23 mouse cellular contexts compared by ENCODE assay signal in genomic region chr3:105864123-105864522, GRCm38 (mm10). TPM values are rescaled to one million over a fixed set of nuclear protein-coding genes. Genes with fewer than 3 reads are reported as not detected.
"Had no signal": no experiment of that assay in that cellular context is flagged by ENCODE, and none has a peak within 500 bp of the region (broad histone marks: within the 10 kb centered on the region; RNA-seq: fewer than 3 reads in every experiment).

No protein-coding gene starts in this region.

- ATAC-seq: midbrain, embryonic 16.5 days had no signal

- H3K27ac ChIP-seq: midbrain, embryonic 10.5 days; midbrain, embryonic 12.5 days; neural tube, embryonic 13.5 days; neural tube, embryonic 15.5 days had no signal

- H3K4me1 ChIP-seq: midbrain, embryonic 10.5 days; midbrain, embryonic 12.5 days; neural tube, embryonic 13.5 days had no signal

- H3K9me3 ChIP-seq: midbrain, embryonic 10.5 days; midbrain, embryonic 12.5 days; neural tube, embryonic 13.5 days; neural tube, embryonic 15.5 days; stomach, embryonic 15.5 days had no signal

- H3K4me2 ChIP-seq: lung, embryonic 14.5 days; midbrain, embryonic 12.5 days; neural tube, embryonic 13.5 days; neural tube, embryonic 15.5 days; stomach, embryonic 15.5 days had no signal

- H3K4me3 ChIP-seq: midbrain, embryonic 10.5 days; midbrain, embryonic 12.5 days; myocyte; neural tube, embryonic 13.5 days; neural tube, embryonic 15.5 days; stomach, embryonic 15.5 days had no signal

- DNase-seq: lung, adult 18-20 months; lung, embryonic 14.5 days; lung, postnatal 10 days; lung, postnatal 4 days; midbrain, embryonic 14.5 days; retina, postnatal 1 day; right cerebral cortex, adult 18-20 months; right cerebral cortex, postnatal 25 days; right cerebral cortex, postnatal 4 days; spleen, adult 18-20 months; thymus, adult 18-20 months; thymus, postnatal 14 days; thymus, postnatal 36 days had no signal

- H3K27me3 ChIP-seq: midbrain, embryonic 12.5 days; neural tube, embryonic 13.5 days; neural tube, embryonic 15.5 days; stomach, embryonic 15.5 days had no signal

- H3K36me3 ChIP-seq: midbrain, embryonic 10.5 days; midbrain, embryonic 12.5 days; neural tube, embryonic 13.5 days; neural tube, embryonic 15.5 days; stomach, embryonic 15.5 days had no signal

- H3K9ac ChIP-seq: lung, embryonic 14.5 days; midbrain, embryonic 12.5 days; neural tube, embryonic 13.5 days; neural tube, embryonic 15.5 days; stomach, embryonic 15.5 days had no signal

RNA-seq across cellular contexts. Expression of gene Adora3, which starts 6.5 kb away (rescaled TPM):
- total RNA-seq: megakaryocyte-erythroid progenitor cell, adult 5-6 weeks had no signal
- polyA plus RNA-seq: midbrain, embryonic 10.5 days; midbrain, embryonic 12.5 days; midbrain, embryonic 14.5 days; myocyte; neural tube, embryonic 13.5 days had no signal

RNA-seq across cellular contexts. Expression of gene Tmigd3, which starts 6.6 kb away (rescaled TPM):
- total RNA-seq: megakaryocyte-erythroid progenitor cell, adult 5-6 weeks had no signal
- polyA plus RNA-seq: lung, embryonic 16.5 days; midbrain, embryonic 10.5 days; midbrain, embryonic 12.5 days; midbrain, embryonic 14.5 days; midbrain, embryonic 16.5 days; neural tube, embryonic 11.5 days; neural tube, embryonic 13.5 days; neural tube, embryonic 15.5 days had no signal
